Mouse (Mus musculus): ENCODE measurements around the gene Wdr5.
"Not testable (repeated sequence)": the region's sequence is repeated elsewhere in the genome, so short reads cannot be mapped to it uniquely, and the experiment has no call there.

Wdr5 gene

GRCm38 (mm10) chr2:27496391-27497028 is 18.4 kb upstream of the Wdr5 start:
- DNase-seq (ENCODE audit: low read depth, low spot score) = peak; percentile 57

DNA sequence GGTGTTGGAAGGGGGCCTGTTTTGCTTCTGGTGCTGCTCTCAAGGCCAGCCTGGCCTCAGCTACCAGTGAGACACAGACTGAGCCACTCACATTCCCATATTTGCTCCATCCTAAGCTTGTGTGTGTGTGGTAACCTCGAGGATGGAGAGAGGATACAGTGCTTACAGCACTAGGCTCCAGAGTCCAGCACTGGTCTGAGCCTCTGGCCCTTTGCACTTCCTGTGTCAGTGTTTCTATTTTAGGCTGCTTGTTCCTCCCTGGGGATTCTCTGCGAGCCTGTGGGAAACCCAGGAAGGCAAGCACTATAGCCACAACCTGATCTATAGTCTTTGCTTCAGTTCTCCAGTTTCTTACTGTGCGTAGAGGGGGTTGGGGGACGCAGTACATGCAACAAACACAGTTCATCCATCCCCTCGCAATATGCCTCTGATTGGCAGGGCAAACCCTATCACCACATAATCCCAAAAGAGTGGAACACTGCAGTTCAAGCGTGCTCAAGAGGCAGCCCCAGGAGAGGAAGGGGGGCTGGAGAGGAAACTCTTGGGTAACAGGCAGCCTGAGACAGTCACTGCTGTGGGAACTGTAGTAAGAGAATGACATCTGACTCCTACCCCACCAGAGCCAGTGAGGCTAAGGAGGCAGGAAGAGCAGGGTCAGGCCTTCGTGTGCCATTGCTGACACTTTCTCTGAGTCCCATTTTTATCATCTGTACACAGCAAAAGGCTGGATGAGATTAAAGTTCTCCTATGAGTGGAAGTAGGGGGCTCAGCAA is 10.7 kb upstream of the Wdr5 start:
- DNase-seq (ENCODE audit: low read depth, low spot score) = peak; percentile 77

GRCm38 (mm10) chr2:27505539-27505938 is 9.4 kb upstream of the Wdr5 start:
- peak; percentile 84 for DNase-seq (ENCODE audit: low read depth, low spot score)

DNA sequence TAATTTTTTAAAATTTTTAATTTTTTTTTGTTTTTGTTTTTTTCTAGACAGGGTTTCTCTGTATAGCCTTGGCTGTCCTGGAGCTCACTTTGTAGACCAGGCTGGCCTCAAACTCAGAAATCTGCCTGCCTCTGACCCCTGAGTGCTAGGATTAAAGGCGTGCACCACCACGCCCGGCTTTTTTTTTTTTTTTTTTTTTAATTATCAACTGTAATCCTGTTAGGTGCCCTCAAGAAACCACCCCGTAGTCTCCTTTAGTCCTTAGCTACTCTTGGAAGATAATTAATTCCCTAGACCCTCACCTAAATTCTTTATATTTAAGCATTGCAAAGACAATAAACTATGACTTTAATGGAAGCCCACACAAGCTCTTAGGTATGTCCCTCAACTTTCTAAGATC is 8.3 kb upstream of the Wdr5 start:
- DNase-seq (ENCODE audit: low read depth, low spot score) = not testable (repeated sequence)

- no peak for DNase-seq (ENCODE audit: low read depth, low spot score)
Measured at GRCm38 (mm10) chr2:27507562-27507961, 7.4 kb upstream of the Wdr5 start, which contains the start of gene Brd3. Brd3 (minus strand) TSS chr2:27507662.

- DNase-seq (ENCODE audit: low read depth, low spot score) = no peak
Measured at GRCm38 (mm10) chr2:27510706-27511105, 4.3 kb upstream of the Wdr5 start.

DNA sequence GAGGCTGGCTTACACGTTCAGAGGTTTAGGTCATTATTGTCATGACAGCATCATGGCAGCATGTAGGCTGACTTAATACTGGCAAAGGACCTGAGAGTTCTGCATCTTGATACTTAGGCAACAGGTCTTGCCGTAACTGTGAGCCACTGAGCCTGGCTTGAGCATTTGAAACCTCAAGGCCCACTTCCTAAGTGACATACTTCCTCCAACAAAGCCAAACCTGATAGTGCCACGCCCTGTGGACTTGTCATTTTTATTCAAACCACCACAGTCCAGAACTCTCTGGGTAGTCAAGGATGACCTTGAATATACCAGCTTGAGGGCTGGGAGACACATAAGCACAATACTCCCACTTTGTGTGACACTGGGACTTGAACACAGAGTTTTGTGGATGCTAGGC is 2.0 kb upstream of the Wdr5 start:
- DNase-seq (ENCODE audit: low read depth, low spot score) = no peak

- no peak for DNase-seq (ENCODE audit: low read depth, low spot score)
Measured at GRCm38 (mm10) chr2:27513861-27514260, 1.1 kb upstream of the Wdr5 start.

- DNase-seq (ENCODE audit: low read depth, low spot score) = peak; percentile 19
Measured at GRCm38 (mm10) chr2:27515341-27516166, 597 bp downstream of the Wdr5 start.

GRCm38 (mm10) chr2:27516289-27516688 is 1.3 kb downstream of the Wdr5 start:
- no peak for DNase-seq (ENCODE audit: low read depth, low spot score)

- peak; percentile 46 for DNase-seq (ENCODE audit: low read depth, low spot score)
Measured at GRCm38 (mm10) chr2:27518283-27518682, 3.3 kb downstream of the Wdr5 start.

- peak; percentile 48 for DNase-seq (ENCODE audit: low read depth, low spot score)
Measured at GRCm38 (mm10) chr2:27538455-27539330, 23.7 kb downstream of the Wdr5 start.

GRCm38 (mm10) chr2:27539336-27539735 is 24.4 kb downstream of the Wdr5 start:
- DNase-seq (ENCODE audit: low read depth, low spot score) = no peak

- DNase-seq (ENCODE audit: low read depth, low spot score) = peak; percentile 99
Measured at GRCm38 (mm10) chr2:27539772-27540514, 25.0 kb downstream of the Wdr5 start.

GRCm38 (mm10) chr2:27540515-27540836 is 25.5 kb downstream of the Wdr5 start:
- no peak for DNase-seq (ENCODE audit: low read depth, low spot score)

- DNase-seq (ENCODE audit: low read depth, low spot score) = no peak
Measured at GRCm38 (mm10) chr2:27541225-27541624, 26.3 kb downstream of the Wdr5 start.

- DNase-seq (ENCODE audit: low read depth, low spot score) = no peak
Measured at GRCm38 (mm10) chr2:27544613-27545012, 29.7 kb downstream of the Wdr5 start.

DNA sequence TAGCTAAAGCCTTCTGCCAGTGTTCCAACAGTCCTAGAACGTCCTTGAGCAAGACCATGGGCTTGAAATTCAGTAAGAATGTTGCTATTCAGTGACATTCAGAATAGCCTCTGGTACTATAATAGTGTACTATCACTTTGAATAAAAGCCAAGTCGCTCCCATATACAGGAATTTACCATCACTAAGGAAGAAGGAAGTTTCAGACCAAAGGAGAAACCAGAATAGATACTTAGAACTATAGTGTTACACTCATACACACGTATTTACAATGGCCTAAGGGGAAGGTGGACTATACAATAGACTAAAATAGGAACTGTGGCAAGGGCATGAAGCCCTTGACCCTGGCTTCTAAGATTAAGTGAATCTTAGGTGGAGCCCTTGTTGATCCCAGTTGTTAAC is 30.6 kb downstream of the Wdr5 start:
- DNase-seq (ENCODE audit: low read depth, low spot score) = not testable (repeated sequence)

- not testable (repeated sequence) for DNase-seq (ENCODE audit: low read depth, low spot score)
Measured at GRCm38 (mm10) chr2:27546041-27546440, 31.1 kb downstream of the Wdr5 start.

DNA sequence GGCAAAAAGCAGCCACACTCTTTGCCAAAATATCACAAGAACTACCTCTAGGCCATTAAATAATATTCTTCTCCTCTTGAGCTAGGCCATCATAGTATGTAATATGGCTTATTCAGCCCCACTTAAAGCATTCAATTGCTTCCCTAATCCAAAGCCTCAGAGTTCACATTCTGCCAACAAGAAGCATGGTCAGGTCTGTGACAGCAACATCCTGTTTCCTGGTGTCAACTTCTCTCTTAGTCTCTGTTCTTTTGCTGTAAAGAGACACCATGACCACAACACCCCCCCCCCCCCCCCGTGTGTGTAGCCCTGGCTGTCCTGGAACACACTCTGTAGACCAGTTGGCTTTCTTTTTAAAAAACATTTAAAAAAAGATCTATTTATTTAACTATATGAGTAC is 32.4 kb downstream of the Wdr5 start:
- DNase-seq (ENCODE audit: low read depth, low spot score) = no peak

DNA sequence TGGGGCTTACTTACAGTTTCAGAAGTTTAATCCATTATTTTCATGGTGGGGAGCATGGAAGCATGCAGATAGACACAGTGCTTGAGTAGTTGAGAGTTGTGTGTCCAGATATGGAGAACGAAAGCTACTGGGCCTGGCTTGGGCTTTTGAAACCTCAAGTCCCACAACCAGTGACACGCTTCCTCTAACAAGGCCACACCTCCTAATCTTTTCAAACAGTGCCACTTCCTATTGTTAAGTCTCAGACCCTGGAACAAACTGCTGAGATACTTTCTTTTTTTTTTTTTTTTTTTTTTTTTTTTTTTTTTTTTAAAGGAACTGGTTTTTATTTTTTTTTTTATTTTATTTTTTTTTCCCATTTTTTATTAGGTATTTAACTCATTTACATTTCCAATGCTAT is 33.0 kb downstream of the Wdr5 start:
- no peak for DNase-seq (ENCODE audit: low read depth, low spot score)
